Mouse (Mus musculus) testis, adult 2 months (tissue): Measurements from ENCODE around the gene Astl. TPM values are rescaled to one million over a fixed set of nuclear protein-coding genes. Genes with fewer than 3 reads are reported as not detected.

Experiments used
- H3K27ac ChIP-seq: fragments of 200-500 bp; 2 replicates; pipeline ENCODE4 v1.5.1; 2012; ENCODE audit warnings: low read depth, low read length; ENCODE audit not compliant: control insufficient read depth, insufficient read depth
- H3K27me3 ChIP-seq: fragments of 200-500 bp; 2 replicates; pipeline ENCODE4 v1.6.1; 2012; ENCODE audit warnings: mild to moderate bottlenecking, low read length, moderate library complexity; ENCODE audit not compliant: control insufficient read depth, insufficient read depth
- H3K36me3 ChIP-seq: fragments of 200-500 bp; 2 replicates; pipeline ENCODE4 v1.6.1; 2012; ENCODE audit warnings: mild to moderate bottlenecking, low read length; ENCODE audit not compliant: control insufficient read depth, insufficient read depth
- H3K4me1 ChIP-seq: fragments of 200-500 bp; 2 replicates; pipeline ENCODE4 v1.6.1; 2012; ENCODE audit warnings: low read length; ENCODE audit not compliant: control insufficient read depth, insufficient read depth
- H3K4me3 ChIP-seq: fragments of 200-500 bp; 2 replicates; pipeline ENCODE4 v1.5.1; 2012; ENCODE audit warnings: low read depth, mild to moderate bottlenecking, low read length, moderate library complexity, mixed read lengths; ENCODE audit not compliant: control insufficient read depth
- CTCF ChIP-seq: fragments of 200-500 bp; IDR thresholded peaks from 2 replicates; pipeline ENCODE4 v1.5.1; 2012; ENCODE audit warnings: low read depth, mild to moderate bottlenecking, inconsistent platforms, low read length, moderate library complexity; ENCODE audit not compliant: control insufficient read depth, insufficient read depth, insufficient replicate concordance
- POLR2A ChIP-seq: fragments of 200-500 bp; IDR thresholded peaks from 2 replicates; pipeline ENCODE4 v1.6.1; 2012; ENCODE audit warnings: low read depth, mild to moderate bottlenecking, inconsistent platforms, low read length, moderate library complexity; ENCODE audit not compliant: control insufficient read depth
- polyA plus RNA-seq: library from polyadenylated mRNA; depleted of rRNA; stranded (reverse); fragments of >200 nt; gene quantifications from 2 replicates; pipeline ENCODE4 v1.2.3, GENCODE M21; 2012

Gene Astl
- polyA plus RNA-seq, 1 experiment = not detected

DNA sequence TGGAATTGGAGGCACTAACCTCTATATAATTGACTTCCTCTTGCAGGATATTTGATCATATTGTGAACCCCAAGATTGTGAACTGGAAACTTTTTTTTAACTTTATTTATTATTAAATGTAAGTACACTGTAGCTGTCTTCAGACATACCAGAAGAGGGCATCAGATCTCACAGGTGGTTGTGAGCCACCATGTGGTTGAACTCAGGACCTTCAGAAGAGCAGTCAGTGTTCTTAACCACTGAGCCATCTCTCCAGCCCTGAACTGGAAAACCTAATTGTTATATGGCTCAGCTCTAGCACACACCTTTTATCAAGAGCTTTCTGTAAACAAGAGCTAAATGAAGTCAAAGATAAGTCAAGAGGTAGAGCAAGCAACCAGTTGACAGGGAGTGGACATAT, 32.3 kb upstream of the Astl start:
- Histone ChIP-seq H3K4me1 (no peaks in the 10 kb centered on the region), H3K27ac (no peak overlapping the region), H3K27me3 (no peaks in the 10 kb centered on the region), H3K4me3 (no peak overlapping the region), H3K36me3 (no peaks in the 10 kb centered on the region)
- no peak for TF ChIP-seq CTCF
- no peak for TF ChIP-seq POLR2A

DNA sequence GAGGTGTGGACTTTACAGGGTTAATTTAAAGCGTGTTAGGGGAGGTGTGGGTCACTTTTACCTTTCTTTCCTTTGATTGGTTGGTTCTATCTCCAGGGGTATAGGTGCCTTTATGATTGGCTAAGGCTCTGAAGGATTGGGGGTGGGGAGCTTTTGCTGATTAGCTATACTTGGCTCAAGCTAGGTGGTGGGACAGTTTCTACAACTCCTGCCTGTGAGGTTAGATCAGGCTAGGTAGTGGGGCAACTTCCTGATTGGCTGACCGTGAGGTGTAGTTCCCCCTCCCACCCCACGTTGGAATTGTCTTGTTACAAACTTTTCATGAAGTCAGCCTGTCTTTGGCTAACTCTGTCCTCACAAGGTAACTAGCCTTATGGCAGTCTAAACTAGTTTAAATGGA, 31.3 kb upstream of the Astl start:
- Histone ChIP-seq H3K4me3 (no peak overlapping the region), H3K4me1 (no peaks in the 10 kb centered on the region), H3K27me3 (no peaks in the 10 kb centered on the region), H3K36me3 (no peaks in the 10 kb centered on the region), H3K27ac (no peak overlapping the region)
- TF ChIP-seq POLR2A (no peak), CTCF (no peak)

DNA sequence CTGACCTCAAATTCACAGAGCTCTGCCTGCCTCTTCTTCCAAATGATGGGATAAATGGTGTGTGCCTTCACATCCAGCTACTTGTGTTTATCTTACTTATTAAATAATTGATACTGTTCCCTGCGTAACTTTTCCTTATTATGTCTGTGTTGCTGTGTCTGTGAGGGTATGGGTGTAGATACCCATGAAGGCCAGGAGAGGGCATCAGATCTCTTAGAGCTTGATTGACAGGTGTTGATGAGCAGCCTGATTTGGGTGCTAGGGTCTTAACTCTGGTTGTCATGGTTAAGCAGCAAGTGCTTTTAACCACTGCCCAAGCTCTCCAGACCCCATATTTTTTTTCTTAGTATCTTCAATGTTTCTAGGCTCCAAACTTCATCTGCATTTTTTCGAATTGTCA, 29.8 kb upstream of the Astl start:
- no peaks in the 10 kb centered on the region for H3K36me3 ChIP-seq
- TF ChIP-seq CTCF = no peak
- no peak for TF ChIP-seq POLR2A
- no peaks in the 10 kb centered on the region for H3K27me3 ChIP-seq
- no peak overlapping the region for H3K4me3 ChIP-seq
- no peaks in the 10 kb centered on the region for H3K4me1 ChIP-seq
- H3K27ac ChIP-seq = no peak overlapping the region

DNA sequence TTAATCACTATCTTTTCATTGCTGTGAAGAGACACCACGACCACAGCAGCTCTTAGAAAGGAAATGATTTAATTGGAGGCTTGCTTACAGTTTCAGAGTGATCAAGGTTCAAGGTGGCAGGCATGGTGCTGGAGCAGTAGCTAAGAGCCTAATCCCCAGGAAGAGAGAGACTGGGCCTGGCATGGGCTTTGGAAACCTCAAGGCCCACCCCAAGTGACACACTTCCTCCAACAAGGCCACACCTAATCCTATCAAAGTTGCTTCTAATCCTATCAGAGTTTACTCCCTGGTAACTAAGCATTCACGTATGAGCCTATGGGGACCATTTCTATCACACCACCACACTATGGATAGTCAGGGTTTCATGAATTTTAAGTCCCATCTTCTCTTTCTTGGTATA, 28.2 kb upstream of the Astl start:
- H3K4me3 ChIP-seq = no peak overlapping the region
- H3K4me1 ChIP-seq = no peaks in the 10 kb centered on the region
- H3K27me3 ChIP-seq = no peaks in the 10 kb centered on the region
- H3K36me3 ChIP-seq = no peaks in the 10 kb centered on the region
- TF ChIP-seq CTCF = no peak
- TF ChIP-seq POLR2A = no peak
- no peak overlapping the region for H3K27ac ChIP-seq

DNA sequence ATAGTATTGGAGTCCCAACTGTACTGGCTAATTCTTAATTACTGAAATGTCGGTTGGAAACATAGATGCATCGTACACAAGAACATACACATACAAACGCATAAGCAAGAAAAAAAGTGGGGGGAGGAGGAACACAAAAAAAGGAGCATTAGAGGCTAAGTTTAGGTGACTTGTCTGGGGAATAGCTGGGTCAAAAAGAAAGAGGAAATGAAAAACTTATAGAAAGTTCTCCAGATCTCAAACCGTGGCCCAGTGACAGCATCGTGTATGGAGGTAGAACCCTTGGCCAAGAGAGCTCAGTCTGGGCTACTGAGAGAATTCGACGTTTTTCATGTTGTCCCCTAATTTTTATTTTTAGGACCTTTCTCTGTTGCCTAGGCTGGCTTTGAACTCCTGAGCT, 27.8 kb upstream of the Astl start:
- H3K36me3 ChIP-seq = no peaks in the 10 kb centered on the region
- no peaks in the 10 kb centered on the region for H3K4me1 ChIP-seq
- H3K27me3 ChIP-seq = no peaks in the 10 kb centered on the region
- H3K27ac ChIP-seq = no peak overlapping the region
- no peak overlapping the region for H3K4me3 ChIP-seq
- TF ChIP-seq POLR2A (no peak), CTCF (no peak)

DNA sequence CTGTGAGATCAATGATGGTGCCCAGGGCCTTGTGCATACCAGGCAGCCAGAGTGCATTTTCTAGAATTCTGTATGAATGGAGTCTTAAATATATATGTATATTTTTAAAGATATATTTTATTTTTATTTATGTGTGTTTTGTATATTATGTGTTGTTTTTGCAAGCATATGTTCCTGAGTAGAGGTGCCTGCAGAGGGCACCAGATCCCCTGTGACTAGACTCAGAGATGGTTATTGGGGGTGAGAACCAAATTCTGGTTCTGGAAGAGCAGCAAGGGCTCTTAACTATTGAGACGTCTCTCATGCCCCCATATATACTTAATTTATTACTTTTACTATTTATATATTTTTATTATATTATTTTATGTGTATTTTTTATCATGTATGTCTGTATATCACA, 27.2 kb upstream of the Astl start:
- Histone ChIP-seq H3K4me3 (no peak overlapping the region), H3K36me3 (no peaks in the 10 kb centered on the region)

DNA sequence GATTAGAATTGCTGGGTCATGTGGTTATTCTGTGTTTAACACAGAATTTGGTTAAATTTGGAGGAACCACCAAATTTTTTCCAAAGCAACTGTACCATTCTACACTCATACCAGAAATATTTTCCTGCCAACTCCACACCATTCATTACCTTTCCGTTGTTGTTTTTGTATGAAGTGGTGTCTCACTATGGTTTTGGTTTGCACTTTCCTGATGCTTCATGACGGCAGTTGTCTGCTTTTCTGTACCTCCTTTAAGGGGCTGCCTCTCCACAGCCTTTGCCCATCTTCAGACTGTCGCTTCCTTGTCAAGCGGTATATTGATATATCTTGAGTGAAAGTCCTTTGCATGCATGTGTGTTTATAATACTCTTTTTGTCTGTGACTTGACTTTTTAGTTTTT, 25.6 kb upstream of the Astl start:
- TF ChIP-seq POLR2A (no peak), CTCF (no peak)
- Histone ChIP-seq H3K27ac (no peak overlapping the region), H3K36me3 (no peaks in the 10 kb centered on the region)

More for the DNA sequence above, 27.2 kb upstream of the Astl start:
- Histone ChIP-seq H3K27me3 (no peaks in the 10 kb centered on the region), H3K4me1 (no peaks in the 10 kb centered on the region), H3K27ac (no peak overlapping the region)
- TF ChIP-seq POLR2A = no peak
- TF ChIP-seq CTCF = no peak

DNA sequence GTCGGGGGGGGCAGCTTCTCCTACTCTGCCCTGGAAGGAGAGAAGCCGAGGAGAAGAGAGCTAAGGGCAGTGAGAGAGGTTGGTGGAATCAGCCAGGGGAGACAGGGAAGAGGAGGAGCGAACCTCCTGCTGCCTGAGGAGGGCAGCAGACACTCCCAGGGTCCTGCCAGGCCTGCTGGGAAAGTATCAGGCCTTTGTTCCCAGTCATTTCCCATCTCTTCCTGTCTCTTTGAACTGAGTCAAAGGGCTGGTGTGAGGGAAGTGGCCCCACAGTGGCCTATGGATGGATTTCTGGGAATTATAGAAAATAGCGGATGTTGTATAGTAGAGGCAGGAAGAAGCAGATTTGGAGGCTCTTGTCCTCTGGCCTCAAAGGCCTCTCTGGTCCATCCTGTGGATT, 24.6 kb upstream of the Astl start:
- Histone ChIP-seq H3K4me1 (no peaks in the 10 kb centered on the region), H3K27ac (no peak overlapping the region), H3K36me3 (no peaks in the 10 kb centered on the region), H3K27me3 (no peaks in the 10 kb centered on the region), H3K4me3 (no peak overlapping the region)
- no peak for TF ChIP-seq CTCF
- TF ChIP-seq POLR2A = no peak

More for the DNA sequence above, 25.6 kb upstream of the Astl start:
- Histone ChIP-seq H3K27me3 (no peaks in the 10 kb centered on the region), H3K4me3 (no peak overlapping the region), H3K4me1 (no peaks in the 10 kb centered on the region)
